Mouse (Mus musculus): ENCODE data around the gene Pdlim7. TPM values are rescaled to one million over a fixed set of nuclear protein-coding genes. Genes with fewer than 3 reads are reported as not detected.

Gene Pdlim7
- polyA plus RNA-seq, 1 experiment from 2014 or later = 124 TPM

DNA sequence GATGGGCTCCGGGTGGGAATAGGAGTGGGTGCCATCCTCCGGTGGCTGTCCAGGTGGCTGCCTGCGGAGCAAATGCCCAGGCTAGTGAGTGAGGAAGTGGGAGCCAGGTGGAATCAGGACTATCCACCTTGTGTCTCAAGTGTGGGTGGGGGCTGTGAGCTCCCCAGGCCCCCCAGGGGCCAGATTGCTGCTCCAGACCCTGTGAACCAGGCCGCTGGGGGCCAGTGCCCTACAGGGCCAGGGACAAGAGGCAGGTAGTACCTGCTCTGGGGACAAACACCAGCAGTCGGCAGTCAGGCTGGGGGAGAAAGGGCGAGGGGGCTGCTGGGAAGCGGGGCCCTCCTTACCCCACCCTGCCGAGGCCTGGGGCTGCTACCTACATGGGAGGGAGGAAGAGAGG lies 37.2 kb downstream of the Pdlim7 start:
- Histone ChIP-seq H3K4me1 (ENCODE audit: control insufficient read depth, insufficient read depth, low read length) (peaks cover 26% of the 10 kb centered on the region), H3K9me3 (replicated peaks; ENCODE audit: control insufficient read depth, low read length) (no peaks in the 10 kb centered on the region), H3K27me3 (replicated peaks; ENCODE audit: control insufficient read depth, insufficient read depth, low read length) (no peaks in the 10 kb centered on the region), H3K9ac (ENCODE audit: low read length) (no peak overlapping the region), H3K27ac (ENCODE audit: low read depth, low read length) (peak overlapping the region; percentile 21), H3K36me3 (ENCODE audit: control insufficient read depth, insufficient read depth, low read length) (peaks cover 84% of the 10 kb centered on the region), H3K4me2 (ENCODE audit: low read length) (no peak overlapping the region), H3K4me3 (ENCODE audit: low read depth, low read length) (no peak overlapping the region)
- DNase-seq (ENCODE audit: low spot score) (no peak), ATAC-seq (no peak)
- 97% methylated on average over 8 of the region's 8 CpGs for WGBS

DNA sequence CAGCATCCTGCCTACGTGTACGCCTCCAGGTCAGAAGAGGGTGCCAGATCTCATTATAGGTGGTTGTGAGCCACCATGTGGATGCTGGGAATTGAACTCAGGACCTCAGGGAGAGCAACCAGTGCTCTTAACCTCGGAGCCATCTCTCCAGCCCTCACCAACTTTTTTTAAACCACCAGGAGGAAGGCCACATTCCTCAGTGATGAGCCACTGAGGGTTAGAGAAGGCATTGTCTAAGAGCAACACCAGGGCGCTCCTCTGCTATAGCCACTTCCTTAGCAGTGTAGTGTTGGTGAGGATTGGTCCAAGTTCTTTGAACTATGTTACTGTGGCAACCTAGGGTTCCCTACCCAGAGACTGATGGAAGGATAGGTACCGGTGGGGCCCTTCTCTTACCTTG lies 37.7 kb downstream of the Pdlim7 start:
- Histone ChIP-seq H3K4me1 (ENCODE audit: control insufficient read depth, insufficient read depth, low read length) (peaks cover 31% of the 10 kb centered on the region), H3K4me2 (ENCODE audit: low read length) (no peak overlapping the region), H3K27me3 (replicated peaks; ENCODE audit: control insufficient read depth, insufficient read depth, low read length) (no peaks in the 10 kb centered on the region), H3K4me3 (ENCODE audit: low read depth, low read length) (no peak overlapping the region), H3K36me3 (ENCODE audit: control insufficient read depth, insufficient read depth, low read length) (peaks cover 78% of the 10 kb centered on the region), H3K27ac (ENCODE audit: low read depth, low read length) (no peak overlapping the region; the same call in 1 of the 2 replicates), H3K9ac (ENCODE audit: low read length) (no peak overlapping the region), H3K9me3 (replicated peaks; ENCODE audit: control insufficient read depth, low read length) (no peaks in the 10 kb centered on the region)
- ATAC-seq (no peak), DNase-seq (ENCODE audit: low spot score) (no peak)
- WGBS = 95% methylated on average over 5 of the region's 5 CpGs

DNA sequence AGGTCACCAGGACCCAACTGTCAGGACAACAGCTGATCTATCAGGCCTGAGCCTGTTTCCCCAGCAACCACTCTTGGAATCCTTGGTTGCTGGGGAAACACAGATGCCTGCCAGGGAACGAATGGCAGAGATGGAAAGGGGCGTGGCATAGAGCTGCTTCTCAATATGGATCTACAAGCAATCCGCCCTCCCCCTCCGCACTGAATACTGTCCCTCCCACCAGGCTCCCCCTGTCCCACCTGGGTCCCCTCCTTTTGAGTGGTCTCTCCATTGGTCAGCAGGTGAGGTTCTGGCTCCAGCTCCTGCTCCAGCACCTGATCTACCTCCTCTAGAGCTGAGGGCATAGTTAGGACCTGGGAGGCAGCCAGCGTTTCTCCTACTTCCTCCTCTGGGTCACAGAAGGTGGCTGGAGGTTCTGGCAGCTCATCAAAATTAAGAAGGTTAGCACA lies 38.8 kb downstream of the Pdlim7 start:
- Histone ChIP-seq H3K4me1 (ENCODE audit: control insufficient read depth, insufficient read depth, low read length) (peaks cover 42% of the 10 kb centered on the region), H3K9ac (ENCODE audit: low read length) (no peak overlapping the region), H3K4me2 (ENCODE audit: low read length) (peak overlapping the region; percentile 16), H3K9me3 (replicated peaks; ENCODE audit: control insufficient read depth, low read length) (no peaks in the 10 kb centered on the region), H3K36me3 (ENCODE audit: control insufficient read depth, insufficient read depth, low read length) (peaks cover 67% of the 10 kb centered on the region), H3K4me3 (ENCODE audit: low read depth, low read length) (no peak overlapping the region), H3K27ac (ENCODE audit: low read depth, low read length) (peak overlapping the region; percentile 61), H3K27me3 (replicated peaks; ENCODE audit: control insufficient read depth, insufficient read depth, low read length) (no peaks in the 10 kb centered on the region)
- DNase-seq (ENCODE audit: low spot score) (peak; percentile 97), ATAC-seq (peak; percentile 38; the same call in 1 of the 2 replicates)
- 5% methylated on average over 5 of the region's 5 CpGs for WGBS

GRCm38 (mm10) chr13:55473961-55474360 lies 39.5 kb downstream of the Pdlim7 start:
- Histone ChIP-seq H3K4me1 (ENCODE audit: control insufficient read depth, insufficient read depth, low read length) (peaks cover 49% of the 10 kb centered on the region), H3K9ac (ENCODE audit: low read length) (no peak overlapping the region), H3K36me3 (ENCODE audit: control insufficient read depth, insufficient read depth, low read length) (peaks cover 61% of the 10 kb centered on the region), H3K27me3 (replicated peaks; ENCODE audit: control insufficient read depth, insufficient read depth, low read length) (no peaks in the 10 kb centered on the region), H3K4me3 (ENCODE audit: low read depth, low read length) (no peak overlapping the region), H3K4me2 (ENCODE audit: low read length) (0 out of 2 replicates have a peak overlapping the region, but pooled peaks have one; percentile 16), H3K9me3 (replicated peaks; ENCODE audit: control insufficient read depth, low read length) (no peaks in the 10 kb centered on the region), H3K27ac (ENCODE audit: low read depth, low read length) (peak overlapping the region; percentile 61; the same call in 1 of the 2 replicates)
- ATAC-seq (no peak), DNase-seq (ENCODE audit: low spot score) (no peak)
- WGBS = 56% methylated on average over 11 of the region's 11 CpGs

- H3K9me3 ChIP-seq (replicated peaks; ENCODE audit: control insufficient read depth, low read length) = no peaks in the 10 kb centered on the region
- H3K36me3 ChIP-seq (ENCODE audit: control insufficient read depth, insufficient read depth, low read length) = peaks cover 53% of the 10 kb centered on the region
- peaks cover 51% of the 10 kb centered on the region for H3K4me1 ChIP-seq (ENCODE audit: control insufficient read depth, insufficient read depth, low read length)
- ATAC-seq = no peak
- DNase-seq (ENCODE audit: low spot score) = peak; percentile 34
- peak overlapping the region; percentile 48 for H3K4me3 ChIP-seq (ENCODE audit: low read depth, low read length)
- peak overlapping the region; percentile 92 for H3K27ac ChIP-seq (ENCODE audit: low read depth, low read length)
- WGBS = 21% methylated on average over 18 of the region's 18 CpGs
- peak overlapping the region; percentile 100 for H3K4me2 ChIP-seq (ENCODE audit: low read length)
- peak overlapping the region; percentile 87 for H3K9ac ChIP-seq (ENCODE audit: low read length)
- H3K27me3 ChIP-seq (replicated peaks; ENCODE audit: control insufficient read depth, insufficient read depth, low read length) = no peaks in the 10 kb centered on the region
Measured at GRCm38 (mm10) chr13:55473076-55473831, 40.2 kb downstream of the Pdlim7 start.

- peaks cover 45% of the 10 kb centered on the region for H3K36me3 ChIP-seq (ENCODE audit: control insufficient read depth, insufficient read depth, low read length)
- no peaks in the 10 kb centered on the region for H3K27me3 ChIP-seq (replicated peaks; ENCODE audit: control insufficient read depth, insufficient read depth, low read length)
- H3K9me3 ChIP-seq (replicated peaks; ENCODE audit: control insufficient read depth, low read length) = no peaks in the 10 kb centered on the region
- H3K4me1 ChIP-seq (ENCODE audit: control insufficient read depth, insufficient read depth, low read length) = peaks cover 51% of the 10 kb centered on the region
- peak overlapping the region; percentile 87 for H3K9ac ChIP-seq (ENCODE audit: low read length)
- peak overlapping the region; percentile 100 for H3K4me2 ChIP-seq (ENCODE audit: low read length)
- ATAC-seq (peak; percentile 54), DNase-seq (ENCODE audit: low spot score) (peak; percentile 79)
- under 1% methylated on average over 91 of the region's 103 CpGs for WGBS
- peak overlapping the region; percentile 48 for H3K4me3 ChIP-seq (ENCODE audit: low read depth, low read length)
- peak overlapping the region; percentile 92 for H3K27ac ChIP-seq (ENCODE audit: low read depth, low read length)
Measured at GRCm38 (mm10) chr13:55472132-55473022, 41.1 kb downstream of the Pdlim7 start.

DNA sequence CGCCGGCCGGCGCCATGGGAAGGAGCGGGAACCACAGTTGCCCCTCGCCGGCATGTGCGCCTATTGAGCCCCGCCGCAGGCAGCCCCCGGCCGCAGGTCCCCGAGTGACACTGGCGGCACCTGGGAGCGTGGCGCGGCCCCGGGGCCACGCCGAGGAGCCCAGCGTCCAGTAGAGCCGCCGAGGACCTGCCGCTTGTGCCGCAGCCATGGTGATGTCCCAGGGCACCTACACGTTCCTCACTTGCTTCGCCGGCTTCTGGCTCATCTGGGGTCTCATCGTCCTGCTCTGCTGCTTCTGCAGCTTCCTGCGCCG lies 41.7 kb downstream of the Pdlim7 start:
- DNase-seq (ENCODE audit: low spot score) = no peak
- no peak; the same call in 1 of the 2 replicates for ATAC-seq
- Histone ChIP-seq H3K4me3 (ENCODE audit: low read depth, low read length) (peak overlapping the region; percentile 48), H3K9me3 (replicated peaks; ENCODE audit: control insufficient read depth, low read length) (no peaks in the 10 kb centered on the region), H3K9ac (ENCODE audit: low read length) (peak overlapping the region; percentile 87), H3K36me3 (ENCODE audit: control insufficient read depth, insufficient read depth, low read length) (peaks cover 39% of the 10 kb centered on the region), H3K4me1 (ENCODE audit: control insufficient read depth, insufficient read depth, low read length) (peaks cover 51% of the 10 kb centered on the region), H3K27me3 (replicated peaks; ENCODE audit: control insufficient read depth, insufficient read depth, low read length) (no peaks in the 10 kb centered on the region), H3K27ac (ENCODE audit: low read depth, low read length) (peak overlapping the region; percentile 92), H3K4me2 (ENCODE audit: low read length) (peak overlapping the region; percentile 100)
- 0% methylated on average over 28 of the region's 31 CpGs for WGBS

DNA sequence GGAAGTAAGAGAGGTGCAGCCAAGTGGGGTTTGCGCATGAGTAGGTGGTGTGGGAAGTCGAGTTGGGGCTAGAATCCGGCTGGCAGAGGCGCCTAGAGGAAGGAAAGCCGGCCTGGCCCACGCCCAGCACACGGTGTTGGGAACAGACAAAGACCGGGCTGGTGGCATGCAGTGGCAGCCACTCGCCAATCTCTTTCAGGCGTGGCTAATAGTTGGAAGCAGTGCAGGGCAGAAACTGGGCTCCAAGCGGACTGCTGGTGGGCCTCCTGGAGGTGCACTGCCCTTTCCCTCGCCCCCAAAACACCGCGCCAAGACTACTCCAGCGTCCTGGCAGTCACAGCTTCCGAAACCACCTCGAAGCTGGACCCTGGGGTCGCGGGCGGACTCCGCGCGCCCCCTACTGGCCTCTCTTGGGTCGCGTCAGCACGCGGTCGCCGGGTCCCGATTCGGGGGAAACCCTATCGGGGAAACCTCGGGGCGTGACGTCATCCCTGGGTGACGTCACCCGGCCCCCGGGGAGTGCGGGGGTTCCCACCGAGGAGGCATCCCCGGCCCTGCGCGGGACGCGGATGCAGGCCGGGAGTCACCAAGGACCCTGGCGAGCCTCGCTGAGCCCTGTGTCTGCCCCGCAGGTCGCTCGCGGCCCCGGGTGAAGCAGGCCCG lies 42.2 kb downstream of the Pdlim7 start:
- Histone ChIP-seq H3K4me2 (ENCODE audit: low read length) (peak overlapping the region; percentile 100), H3K4me3 (ENCODE audit: low read depth, low read length) (peak overlapping the region; percentile 48), H3K4me1 (ENCODE audit: control insufficient read depth, insufficient read depth, low read length) (peaks cover 51% of the 10 kb centered on the region), H3K27ac (ENCODE audit: low read depth, low read length) (peak overlapping the region; percentile 92), H3K36me3 (ENCODE audit: control insufficient read depth, insufficient read depth, low read length) (peaks cover 34% of the 10 kb centered on the region), H3K9me3 (replicated peaks; ENCODE audit: control insufficient read depth, low read length) (no peaks in the 10 kb centered on the region), H3K9ac (ENCODE audit: low read length) (peak overlapping the region; percentile 87), H3K27me3 (replicated peaks; ENCODE audit: control insufficient read depth, insufficient read depth, low read length) (no peaks in the 10 kb centered on the region)
- DNase-seq (ENCODE audit: low spot score) (peak; percentile 90), ATAC-seq (peak; percentile 67)
- WGBS = under 1% methylated on average over 54 of the region's 54 CpGs
